Mouse (Mus musculus): Measurements from ENCODE around the gene Cir1. TPM values are rescaled to one million over a fixed set of nuclear protein-coding genes. Genes with fewer than 3 reads are reported as not detected.

Gene Cir1
- polyA plus RNA-seq, 1 experiment from 2014 or later, result 14.7 TPM

- peak overlapping the region; percentile 57; the same call in 1 of the 2 replicates for H3K27ac ChIP-seq (ENCODE audit: low read length)
- H3K9me3 ChIP-seq (ENCODE audit: control insufficient read depth, low read length), result no peaks in the 10 kb centered on the region
- peak; percentile 72 for ATAC-seq
- H3K4me1 ChIP-seq (ENCODE audit: control insufficient read depth, insufficient read depth, low read length), result peaks cover 8% of the 10 kb centered on the region
- WGBS, result 38% methylated on average over 14 of the region's 14 CpGs
- H3K9ac ChIP-seq (ENCODE audit: low read depth, low read length), result peak overlapping the region; percentile 82
- H3K27me3 ChIP-seq (replicated peaks; ENCODE audit: control insufficient read depth, insufficient read depth, low read length), result no peaks in the 10 kb centered on the region
- peak overlapping the region; percentile 92 for H3K4me3 ChIP-seq (ENCODE audit: low read length)
- peak overlapping the region; percentile 62 for H3K4me2 ChIP-seq (ENCODE audit: low read depth, low read length)
- peaks cover 5% of the 10 kb centered on the region for H3K36me3 ChIP-seq (ENCODE audit: control insufficient read depth, insufficient read depth, low read length)
These were observed 608 bp upstream of the Cir1 start for GRCm38 (mm10) chr2:73313117-73313501.

GRCm38 (mm10) chr2:73306006-73306405, 6.5 kb downstream of the Cir1 start:
- 90% methylated on average over 7 of the region's 7 CpGs for WGBS
- Histone ChIP-seq H3K4me3 (ENCODE audit: low read length) (no peak overlapping the region), H3K27me3 (replicated peaks; ENCODE audit: control insufficient read depth, insufficient read depth, low read length) (no peaks in the 10 kb centered on the region), H3K4me2 (ENCODE audit: low read depth, low read length) (no peak overlapping the region), H3K4me1 (ENCODE audit: control insufficient read depth, insufficient read depth, low read length) (0 out of 2 replicates have a peak, but pooled peaks cover under 1% of the 10 kb centered on the region), H3K27ac (ENCODE audit: low read length) (no peak overlapping the region), H3K36me3 (ENCODE audit: control insufficient read depth, insufficient read depth, low read length) (peaks cover 5% of the 10 kb centered on the region), H3K9ac (ENCODE audit: low read depth, low read length) (no peak overlapping the region), H3K9me3 (ENCODE audit: control insufficient read depth, low read length) (no peaks in the 10 kb centered on the region)
- ATAC-seq, result no peak

GRCm38 (mm10) chr2:73304506-73304905, 8.0 kb downstream of the Cir1 start:
- ATAC-seq, result no peak
- H3K36me3 ChIP-seq (ENCODE audit: control insufficient read depth, insufficient read depth, low read length), result peaks cover 5% of the 10 kb centered on the region
- H3K27me3 ChIP-seq (replicated peaks; ENCODE audit: control insufficient read depth, insufficient read depth, low read length), result no peaks in the 10 kb centered on the region
- WGBS, result 88% methylated on average over 5 of the region's 5 CpGs
- no peak overlapping the region for H3K4me3 ChIP-seq (ENCODE audit: low read length)
- H3K9me3 ChIP-seq (ENCODE audit: control insufficient read depth, low read length), result no peaks in the 10 kb centered on the region
- H3K27ac ChIP-seq (ENCODE audit: low read length), result no peak overlapping the region
- no peak overlapping the region for H3K4me2 ChIP-seq (ENCODE audit: low read depth, low read length)
- H3K9ac ChIP-seq (ENCODE audit: low read depth, low read length), result no peak overlapping the region
- H3K4me1 ChIP-seq (ENCODE audit: control insufficient read depth, insufficient read depth, low read length), result no peaks in the 10 kb centered on the region

- Histone ChIP-seq H3K4me2 (ENCODE audit: low read depth, low read length) (no peak overlapping the region), H3K27ac (ENCODE audit: low read length) (no peak overlapping the region), H3K27me3 (replicated peaks; ENCODE audit: control insufficient read depth, insufficient read depth, low read length) (no peaks in the 10 kb centered on the region), H3K9me3 (ENCODE audit: control insufficient read depth, low read length) (no peaks in the 10 kb centered on the region), H3K4me1 (ENCODE audit: control insufficient read depth, insufficient read depth, low read length) (no peaks in the 10 kb centered on the region), H3K36me3 (ENCODE audit: control insufficient read depth, insufficient read depth, low read length) (no peaks in the 10 kb centered on the region), H3K4me3 (ENCODE audit: low read length) (no peak overlapping the region), H3K9ac (ENCODE audit: low read depth, low read length) (no peak overlapping the region)
- WGBS, result 96% methylated on average over 9 of the region's 9 CpGs
- no peak for ATAC-seq
These were observed 9.8 kb downstream of the Cir1 start for GRCm38 (mm10) chr2:73302722-73303121.

- H3K9ac ChIP-seq (ENCODE audit: low read depth, low read length), result no peak overlapping the region
- no peak overlapping the region for H3K4me3 ChIP-seq (ENCODE audit: low read length)
- no peaks in the 10 kb centered on the region for H3K9me3 ChIP-seq (ENCODE audit: control insufficient read depth, low read length)
- no peaks in the 10 kb centered on the region for H3K4me1 ChIP-seq (ENCODE audit: control insufficient read depth, insufficient read depth, low read length)
- no peaks in the 10 kb centered on the region for H3K27me3 ChIP-seq (replicated peaks; ENCODE audit: control insufficient read depth, insufficient read depth, low read length)
- H3K36me3 ChIP-seq (ENCODE audit: control insufficient read depth, insufficient read depth, low read length), result no peaks in the 10 kb centered on the region
- H3K4me2 ChIP-seq (ENCODE audit: low read depth, low read length), result no peak overlapping the region
- ATAC-seq, result no peak
- H3K27ac ChIP-seq (ENCODE audit: low read length), result no peak overlapping the region
- WGBS, result 60% methylated on average over 1 of the region's 1 CpGs
These were observed 10.5 kb downstream of the Cir1 start for GRCm38 (mm10) chr2:73301979-73302378.

- H3K9ac ChIP-seq (ENCODE audit: low read depth, low read length), result no peak overlapping the region
- no peak for ATAC-seq
- no peaks in the 10 kb centered on the region for H3K9me3 ChIP-seq (ENCODE audit: control insufficient read depth, low read length)
- H3K27ac ChIP-seq (ENCODE audit: low read length), result no peak overlapping the region
- H3K36me3 ChIP-seq (ENCODE audit: control insufficient read depth, insufficient read depth, low read length), result no peaks in the 10 kb centered on the region
- H3K4me1 ChIP-seq (ENCODE audit: control insufficient read depth, insufficient read depth, low read length), result no peaks in the 10 kb centered on the region
- H3K27me3 ChIP-seq (replicated peaks; ENCODE audit: control insufficient read depth, insufficient read depth, low read length), result no peaks in the 10 kb centered on the region
- no peak overlapping the region for H3K4me3 ChIP-seq (ENCODE audit: low read length)
- no peak overlapping the region for H3K4me2 ChIP-seq (ENCODE audit: low read depth, low read length)
- 86% methylated on average over 3 of the region's 3 CpGs for WGBS
These were observed 13.7 kb downstream of the Cir1 start for GRCm38 (mm10) chr2:73298841-73299240.

- 84% methylated on average over 7 of the region's 7 CpGs for WGBS
- H3K9ac ChIP-seq (ENCODE audit: low read depth, low read length), result no peak overlapping the region
- no peaks in the 10 kb centered on the region for H3K27me3 ChIP-seq (replicated peaks; ENCODE audit: control insufficient read depth, insufficient read depth, low read length)
- no peak overlapping the region for H3K27ac ChIP-seq (ENCODE audit: low read length)
- H3K36me3 ChIP-seq (ENCODE audit: control insufficient read depth, insufficient read depth, low read length), result no peaks in the 10 kb centered on the region
- no peak for ATAC-seq
- no peak overlapping the region for H3K4me2 ChIP-seq (ENCODE audit: low read depth, low read length)
- H3K9me3 ChIP-seq (ENCODE audit: control insufficient read depth, low read length), result no peaks in the 10 kb centered on the region
- no peaks in the 10 kb centered on the region for H3K4me1 ChIP-seq (ENCODE audit: control insufficient read depth, insufficient read depth, low read length)
- H3K4me3 ChIP-seq (ENCODE audit: low read length), result no peak overlapping the region
These were observed 14.3 kb downstream of the Cir1 start for GRCm38 (mm10) chr2:73298154-73298553.

GRCm38 (mm10) chr2:73295023-73295422, 17.5 kb downstream of the Cir1 start:
- H3K9ac ChIP-seq (ENCODE audit: low read depth, low read length), result no peak overlapping the region
- no peaks in the 10 kb centered on the region for H3K36me3 ChIP-seq (ENCODE audit: control insufficient read depth, insufficient read depth, low read length)
- WGBS, result 81% methylated on average over 7 of the region's 7 CpGs
- no peaks in the 10 kb centered on the region for H3K4me1 ChIP-seq (ENCODE audit: control insufficient read depth, insufficient read depth, low read length)
- H3K27ac ChIP-seq (ENCODE audit: low read length), result no peak overlapping the region
- no peak for ATAC-seq
- H3K4me3 ChIP-seq (ENCODE audit: low read length), result no peak overlapping the region
- no peaks in the 10 kb centered on the region for H3K27me3 ChIP-seq (replicated peaks; ENCODE audit: control insufficient read depth, insufficient read depth, low read length)
- no peak overlapping the region for H3K4me2 ChIP-seq (ENCODE audit: low read depth, low read length)
- no peaks in the 10 kb centered on the region for H3K9me3 ChIP-seq (ENCODE audit: control insufficient read depth, low read length)

- Histone ChIP-seq H3K9me3 (ENCODE audit: control insufficient read depth, low read length) (no peaks in the 10 kb centered on the region), H3K4me1 (ENCODE audit: control insufficient read depth, insufficient read depth, low read length) (no peaks in the 10 kb centered on the region), H3K4me3 (ENCODE audit: low read length) (no peak overlapping the region), H3K4me2 (ENCODE audit: low read depth, low read length) (no peak overlapping the region), H3K36me3 (ENCODE audit: control insufficient read depth, insufficient read depth, low read length) (no peaks in the 10 kb centered on the region), H3K27ac (ENCODE audit: low read length) (no peak overlapping the region), H3K27me3 (replicated peaks; ENCODE audit: control insufficient read depth, insufficient read depth, low read length) (no peaks in the 10 kb centered on the region), H3K9ac (ENCODE audit: low read depth, low read length) (no peak overlapping the region)
- ATAC-seq, result no peak
- 75% methylated on average over 4 of the region's 4 CpGs for WGBS
These were observed 21.4 kb downstream of the Cir1 start for GRCm38 (mm10) chr2:73291130-73291529.

GRCm38 (mm10) chr2:73285630-73286029, 26.9 kb downstream of the Cir1 start:
- peaks cover 13% of the 10 kb centered on the region for H3K27me3 ChIP-seq (replicated peaks; ENCODE audit: control insufficient read depth, insufficient read depth, low read length)
- no peak overlapping the region for H3K4me3 ChIP-seq (ENCODE audit: low read length)
- H3K4me2 ChIP-seq (ENCODE audit: low read depth, low read length), result no peak overlapping the region
- no peaks in the 10 kb centered on the region for H3K36me3 ChIP-seq (ENCODE audit: control insufficient read depth, insufficient read depth, low read length)
- H3K27ac ChIP-seq (ENCODE audit: low read length), result no peak overlapping the region
- H3K4me1 ChIP-seq (ENCODE audit: control insufficient read depth, insufficient read depth, low read length), result peaks cover 5% of the 10 kb centered on the region; the same call in 1 of the 2 replicates
- ATAC-seq, result no peak
- no peak overlapping the region for H3K9ac ChIP-seq (ENCODE audit: low read depth, low read length)
- H3K9me3 ChIP-seq (ENCODE audit: control insufficient read depth, low read length), result no peaks in the 10 kb centered on the region
- WGBS, result 5% methylated on average over 2 of the region's 2 CpGs
